ENCODE assay signal across 33 mouse cellular contexts in genomic region chr5:113408588-113408987, GRCm38 (mm10). TPM values are rescaled to one million over a fixed set of nuclear protein-coding genes. Genes with fewer than 3 reads are reported as not detected.
DNase-seq lines count a peak whose midpoint lies in the region; ATAC-seq lines count a peak whose summit lies in the region.
"Had no signal": no experiment of that assay in that cellular context is flagged by ENCODE, and none has a peak within 500 bp of the region (broad histone marks: within the 10 kb centered on the region; RNA-seq: fewer than 3 reads in every experiment).

No protein-coding gene starts in this region.

- H3K27ac ChIP-seq in forebrain, embryonic 15.5 days (replicated peaks): peak overlapping the region; percentile 39; the same call in 1 of the 2 replicates
- H3K27ac ChIP-seq in forebrain, embryonic 14.5 days (ENCODE audit: low read depth, low read length): no peak overlapping the region
- H3K27ac ChIP-seq in hindbrain, embryonic 14.5 days: peak overlapping the region; percentile 53; the same call in 1 of the 2 replicates
- H3K27ac ChIP-seq in hindbrain, embryonic 12.5 days: no peak overlapping the region
- peak overlapping the region; percentile 47 for H3K27ac ChIP-seq in midbrain, embryonic 15.5 days
- no peak overlapping the region for H3K27ac ChIP-seq in midbrain, embryonic 13.5 days
- H3K27ac ChIP-seq: gastrocnemius, adult 2 months; kidney, embryonic 15.5 days; limb, embryonic 13.5 days; stomach, embryonic 15.5 days had no signal

- H3K4me1 ChIP-seq in forebrain, embryonic 15.5 days: peaks cover 17% of the 10 kb centered on the region; the same call in 1 of the 2 replicates
- no peaks in the 10 kb centered on the region for H3K4me1 ChIP-seq in forebrain, embryonic 14.5 days (ENCODE audit: control insufficient read depth, insufficient read depth, low read length)
- H3K4me1 ChIP-seq in hindbrain, embryonic 14.5 days (replicated peaks; ENCODE audit: control insufficient read depth, insufficient read depth, low read length): peaks cover 14% of the 10 kb centered on the region
- H3K4me1 ChIP-seq in hindbrain, embryonic 12.5 days: peaks cover 12% of the 10 kb centered on the region; the same call in 1 of the 2 replicates
- peaks cover 26% of the 10 kb centered on the region for H3K4me1 ChIP-seq in midbrain, embryonic 15.5 days
- H3K4me1 ChIP-seq in midbrain, embryonic 13.5 days (replicated peaks): peaks cover 15% of the 10 kb centered on the region
- H3K4me1 ChIP-seq: kidney, embryonic 15.5 days; limb, embryonic 13.5 days; megakaryocyte, embryonic 14.5 days; stomach, embryonic 15.5 days had no signal

- ATAC-seq in forebrain, embryonic 15.5 days (replicated peaks): no peak
- no peak for ATAC-seq in forebrain, embryonic 14.5 days
- no peak for ATAC-seq in hindbrain, embryonic 14.5 days (ENCODE audit: low FRiP score)
- ATAC-seq in hindbrain, embryonic 12.5 days (ENCODE audit: low FRiP score): no peak
- no peak for ATAC-seq in midbrain, embryonic 15.5 days (replicated peaks)
- no peak for ATAC-seq in midbrain, embryonic 13.5 days
- ATAC-seq: activated CD4-positive, CD25-positive, alpha-beta regulatory T cell, adult 4 months; inflammation-experienced regulatory T-cells, adult 6 months had no signal

- WGBS in forebrain, embryonic 15.5 days: 37% methylated on average over 3 of the region's 3 CpGs
- 56% methylated on average over 3 of the region's 3 CpGs for WGBS in forebrain, embryonic 14.5 days
- 52% methylated on average over 3 of the region's 3 CpGs for WGBS in hindbrain, embryonic 14.5 days
- WGBS in hindbrain, embryonic 12.5 days: 81% methylated on average over 3 of the region's 3 CpGs
- 51% methylated on average over 3 of the region's 3 CpGs for WGBS in midbrain, embryonic 15.5 days
- WGBS in midbrain, embryonic 13.5 days: 72% methylated on average over 3 of the region's 3 CpGs

- H3K4me2 ChIP-seq in forebrain, embryonic 15.5 days (replicated peaks): no peak overlapping the region
- H3K4me2 ChIP-seq in forebrain, embryonic 14.5 days (ENCODE audit: low read length): no peak overlapping the region
- H3K4me2 ChIP-seq in hindbrain, embryonic 14.5 days (replicated peaks): no peak overlapping the region
- H3K4me2 ChIP-seq in hindbrain, embryonic 12.5 days (replicated peaks): no peak overlapping the region
- no peak overlapping the region for H3K4me2 ChIP-seq in midbrain, embryonic 15.5 days
- no peak overlapping the region for H3K4me2 ChIP-seq in midbrain, embryonic 13.5 days (replicated peaks)
- H3K4me2 ChIP-seq: heart, embryonic 11.5 days; kidney, embryonic 15.5 days; limb, embryonic 13.5 days; liver, embryonic 11.5 days; stomach, embryonic 15.5 days had no signal

- H3K4me3 ChIP-seq in forebrain, embryonic 15.5 days: no peak overlapping the region
- no peak overlapping the region for H3K4me3 ChIP-seq in forebrain, embryonic 14.5 days (ENCODE audit: low read depth, low read length)
- no peak overlapping the region for H3K4me3 ChIP-seq in hindbrain, embryonic 14.5 days (replicated peaks; ENCODE audit: low read length)
- H3K4me3 ChIP-seq in hindbrain, embryonic 12.5 days: no peak overlapping the region
- H3K4me3 ChIP-seq in midbrain, embryonic 15.5 days: no peak overlapping the region
- no peak overlapping the region for H3K4me3 ChIP-seq in midbrain, embryonic 13.5 days (replicated peaks)
- H3K4me3 ChIP-seq: gastrocnemius, adult 2 months; kidney, embryonic 15.5 days; limb, embryonic 13.5 days; stomach, embryonic 15.5 days had no signal

- H3K27me3 ChIP-seq in forebrain, embryonic 15.5 days: no peaks in the 10 kb centered on the region
- no peaks in the 10 kb centered on the region for H3K27me3 ChIP-seq in forebrain, embryonic 14.5 days (replicated peaks; ENCODE audit: control insufficient read depth, insufficient read depth, low read length)
- H3K27me3 ChIP-seq in hindbrain, embryonic 14.5 days (ENCODE audit: control insufficient read depth, insufficient read depth, low read length): peaks cover 4% of the 10 kb centered on the region; the same call in 1 of the 2 replicates
- H3K27me3 ChIP-seq in hindbrain, embryonic 12.5 days: peaks cover 4% of the 10 kb centered on the region; the same call in 1 of the 2 replicates
- no peaks in the 10 kb centered on the region for H3K27me3 ChIP-seq in midbrain, embryonic 15.5 days (replicated peaks)
- H3K27me3 ChIP-seq in midbrain, embryonic 13.5 days: no peaks in the 10 kb centered on the region; the same call in 1 of the 2 replicates
- H3K27me3 ChIP-seq: kidney, embryonic 15.5 days; limb, embryonic 13.5 days; megakaryocyte, embryonic 14.5 days; stomach, embryonic 15.5 days had no signal

- no peak for DNase-seq in forebrain, embryonic 14.5 days (ENCODE audit: low spot score)
- DNase-seq in hindbrain, embryonic 14.5 days (ENCODE audit: low spot score): no peak
- DNase-seq in brain, adult 2 months (ENCODE audit: low read depth, low spot score): peak; percentile 47
- DNase-seq in lung, postnatal 14 days: no peak
- DNase-seq: adrenal gland, adult 2 months; adrenal gland, postnatal 36 days; cerebellum, adult 9-10 months; cerebellum, postnatal 36 days; gastrocnemius, adult 2 months; gastrocnemius, postnatal 36 days; heart, adult 18-20 months; heart, postnatal 36 days; kidney, adult 11 months; kidney, postnatal 25 days; lung, postnatal 4 days had no signal

- no peaks in the 10 kb centered on the region for H3K9me3 ChIP-seq in forebrain, embryonic 15.5 days
- H3K9me3 ChIP-seq in forebrain, embryonic 14.5 days (replicated peaks; ENCODE audit: control insufficient read depth, low read length): no peaks in the 10 kb centered on the region
- no peaks in the 10 kb centered on the region for H3K9me3 ChIP-seq in hindbrain, embryonic 14.5 days (ENCODE audit: control insufficient read depth, low read length)
- H3K9me3 ChIP-seq in hindbrain, embryonic 12.5 days (replicated peaks): no peaks in the 10 kb centered on the region
- H3K9me3 ChIP-seq in midbrain, embryonic 15.5 days: no peaks in the 10 kb centered on the region
- no peaks in the 10 kb centered on the region for H3K9me3 ChIP-seq in midbrain, embryonic 13.5 days
- H3K9me3 ChIP-seq: kidney, embryonic 15.5 days; limb, embryonic 13.5 days; megakaryocyte, embryonic 14.5 days; stomach, embryonic 15.5 days had no signal

- no peak overlapping the region for H3K9ac ChIP-seq in forebrain, embryonic 15.5 days (replicated peaks)
- H3K9ac ChIP-seq in forebrain, embryonic 14.5 days (ENCODE audit: low read length): no peak overlapping the region
- H3K9ac ChIP-seq in hindbrain, embryonic 14.5 days: no peak overlapping the region
- H3K9ac ChIP-seq in hindbrain, embryonic 12.5 days: no peak overlapping the region
- no peak overlapping the region for H3K9ac ChIP-seq in midbrain, embryonic 15.5 days
- no peak overlapping the region for H3K9ac ChIP-seq in midbrain, embryonic 13.5 days (replicated peaks)
- H3K9ac ChIP-seq: kidney, embryonic 15.5 days; limb, embryonic 13.5 days; stomach, embryonic 15.5 days had no signal

- H3K36me3 ChIP-seq in forebrain, embryonic 15.5 days: no peaks in the 10 kb centered on the region
- H3K36me3 ChIP-seq in forebrain, embryonic 14.5 days (ENCODE audit: control insufficient read depth, insufficient read depth, low read length): no peaks in the 10 kb centered on the region
- H3K36me3 ChIP-seq in hindbrain, embryonic 14.5 days (replicated peaks; ENCODE audit: control insufficient read depth, insufficient read depth): no peaks in the 10 kb centered on the region
- no peaks in the 10 kb centered on the region for H3K36me3 ChIP-seq in hindbrain, embryonic 12.5 days
- no peaks in the 10 kb centered on the region for H3K36me3 ChIP-seq in midbrain, embryonic 15.5 days (replicated peaks)
- H3K36me3 ChIP-seq in midbrain, embryonic 13.5 days: no peaks in the 10 kb centered on the region
- H3K36me3 ChIP-seq: kidney, embryonic 15.5 days; limb, embryonic 13.5 days; stomach, embryonic 15.5 days had no signal

RNA-seq across cellular contexts. Expression of gene Aym1, which starts 51.5 kb away (rescaled TPM):
- polyA plus RNA-seq in forebrain, embryonic 15.5 days (2015; fragmentation: Nextera tagmentation; extraction: Ambion mirVana): not detected in 2 replicates
- polyA plus RNA-seq in forebrain, embryonic 14.5 days (2014; fragmentation: Nextera tagmentation; extraction: Ambion mirVana): not detected in 2 replicates
- polyA plus RNA-seq in hindbrain, embryonic 14.5 days (2014; fragmentation: Nextera tagmentation; extraction: Ambion mirVana): not detected in 2 replicates
- not detected in 2 replicates for polyA plus RNA-seq in hindbrain, embryonic 12.5 days (2016; fragmentation: Nextera tagmentation; extraction: Ambion mirVana)
- polyA plus RNA-seq in midbrain, embryonic 15.5 days (2015; fragmentation: Nextera tagmentation; extraction: Ambion mirVana): not detected in 2 replicates
- polyA plus RNA-seq in midbrain, embryonic 13.5 days (2015; fragmentation: Nextera tagmentation; extraction: Ambion mirVana): not detected in 2 replicates
- polyA plus RNA-seq: activated CD4-positive, CD25-positive, alpha-beta regulatory T cell, adult 4 months; adrenal gland, adult 2 months; C2C12; embryonic facial prominence, embryonic 11.5 days; frontal cortex, adult 2 months; heart, embryonic 11.5 days; heart, embryonic 16.5 days; inflammation-experienced regulatory T-cells, adult 6 months; kidney, embryonic 15.5 days; limb, embryonic 13.5 days; liver, embryonic 11.5 days; liver, embryonic 16.5 days; lung, embryonic 16.5 days; stomach, embryonic 15.5 days had no signal

Comparison
In these comparisons a context has a peak if more than half of its experiments do, and no peak if none do; other contexts are left out.
1. H3K27ac ChIP-seq: peak in forebrain, embryonic 15.5 days (single experiment), hindbrain, embryonic 14.5 days (single experiment) and midbrain, embryonic 15.5 days (single experiment); none in forebrain, embryonic 14.5 days (single experiment), hindbrain, embryonic 12.5 days (single experiment) and midbrain, embryonic 13.5 days (single experiment).